Mouse (Mus musculus) ES-CJ7 (cell line): ENCODE measurements around the gene S100a4.

Experiments
- DNase-seq: peaks from one replicate; pipeline ENCODE4 v3.0.0; 2011; ENCODE audit warnings: low read depth, low spot score

Gene S100a4

GRCm38 (mm10) chr3:90623435-90624071 is 20.0 kb downstream of the S100a4 start:
- no peak for DNase-seq

GRCm38 (mm10) chr3:90625496-90625895 is 21.9 kb downstream of the S100a4 start:
- no peak for DNase-seq

- DNase-seq, result no peak
These were observed 22.9 kb downstream of the S100a4 start for GRCm38 (mm10) chr3:90626266-90627021.

GRCm38 (mm10) chr3:90627366-90627765 is 23.8 kb downstream of the S100a4 start:
- no peak for DNase-seq

GRCm38 (mm10) chr3:90627807-90628206 is 24.2 kb downstream of the S100a4 start:
- DNase-seq, result no peak

GRCm38 (mm10) chr3:90629298-90629697 is 25.7 kb downstream of the S100a4 start:
- DNase-seq, result no peak

GRCm38 (mm10) chr3:90631984-90632383 is 28.4 kb downstream of the S100a4 start:
- no peak for DNase-seq

GRCm38 (mm10) chr3:90638511-90639275 is 35.1 kb downstream of the S100a4 start:
- DNase-seq, result no peak

GRCm38 (mm10) chr3:90639511-90640154 is 36.1 kb downstream of the S100a4 start:
- DNase-seq, result peak; percentile 77

- no peak for DNase-seq
These were observed 37.4 kb downstream of the S100a4 start for GRCm38 (mm10) chr3:90640981-90641380.

- DNase-seq, result peak; percentile 44
These were observed 40.6 kb downstream of the S100a4 start for GRCm38 (mm10) chr3:90644220-90644619.

- DNase-seq, result no peak
These were observed 43.7 kb downstream of the S100a4 start for GRCm38 (mm10) chr3:90647291-90647690.

- no peak for DNase-seq
These were observed 45.4 kb downstream of the S100a4 start for GRCm38 (mm10) chr3:90648981-90649380.

GRCm38 (mm10) chr3:90649832-90650231 is 46.3 kb downstream of the S100a4 start:
- no peak for DNase-seq

- peak; percentile 69 for DNase-seq
These were observed 49.4 kb downstream of the S100a4 start for GRCm38 (mm10) chr3:90652878-90653508.

- DNase-seq, result no peak
These were observed 50.1 kb downstream of the S100a4 start, which contains the start of gene S100a7a for GRCm38 (mm10) chr3:90653717-90654116. Gene S100a7a, plus strand, starts transcription at chr3:90654017.
